Mouse (Mus musculus) small intestine, adult 2 months (tissue): Measurements from ENCODE around the gene Ruvbl2.
A peak's percentile ranks its signal among the peaks of the same experiment; 100 is the strongest.

Source experiments
- CTCF ChIP-seq: fragments of 200-500 bp; IDR thresholded peaks from 2 replicates; pipeline ENCODE4 v1.5.1; 2012; ENCODE audit warnings: low read depth, mild to moderate bottlenecking, control low read depth, inconsistent platforms, low read length, moderate library complexity, mixed read lengths; ENCODE audit not compliant: insufficient replicate concordance, insufficient read length; ENCODE audit errors: extremely low read depth
- POLR2A ChIP-seq: fragments of 200-500 bp; IDR thresholded peaks from 2 replicates; pipeline ENCODE4 v1.6.1; 2012; ENCODE audit warnings: low read depth, mild to moderate bottlenecking, control low read depth, inconsistent platforms, low read length, moderate library complexity

- TF ChIP-seq POLR2A, result no peak
- TF ChIP-seq CTCF, result peak; percentile 96
Observed at GRCm38 (mm10) chr7:45405091-45406075, 32.5 kb downstream of the Ruvbl2 start, which contains the start of gene Kcna7.
